Mouse (Mus musculus) hindbrain, embryonic 10.5 days (tissue): ENCODE measurements around the gene Galnt10. TPM values are rescaled to one million over a fixed set of nuclear protein-coding genes. Genes with fewer than 3 reads are reported as not detected.
A peak's percentile ranks its signal among the peaks of the same experiment; 100 is the strongest.

Experiments
- DNase-seq: peaks from one replicate; pipeline ENCODE4 v3.0.0-alpha.2; 2017; ENCODE audit warnings: low spot score
- H3K27ac ChIP-seq: fragments of 300-500 bp; sonication (generic); 2 replicates; pipeline ENCODE4 v1.5.1; 2016; ENCODE audit warnings: mild to moderate bottlenecking, moderate library complexity
- H3K27me3 ChIP-seq: fragments of 300-500 bp; sonication (generic); 2 replicates; pipeline ENCODE4 v1.6.1; 2016; ENCODE audit warnings: mild to moderate bottlenecking; ENCODE audit not compliant: poor library complexity, insufficient read depth, severe bottlenecking
- H3K36me3 ChIP-seq: fragments of 300-500 bp; sonication (generic); 2 replicates; pipeline ENCODE4 v1.6.1; 2016; ENCODE audit warnings: mild to moderate bottlenecking, moderate library complexity
- H3K4me1 ChIP-seq: fragments of 300-500 bp; sonication (generic); replicated peaks from 2 replicates; pipeline ENCODE4 v1.6.1; 2016; ENCODE audit warnings: mild to moderate bottlenecking
- H3K4me3 ChIP-seq: fragments of 300-500 bp; sonication (generic); 2 replicates; pipeline ENCODE4 v1.5.1; 2016; ENCODE audit warnings: mild to moderate bottlenecking, moderate library complexity
- H3K9me3 ChIP-seq: fragments of 300-500 bp; sonication (generic); 2 replicates; pipeline ENCODE4 v1.6.1; 2016; ENCODE audit warnings: mild to moderate bottlenecking, moderate library complexity
- whole genome bisulfite sequencing: fragments of 180-500 bp; shearing (Covaris S2); methylation state at CpG from one replicate; pipeline ENCODE4 v1.1.7; 2016; 5-methylcytosine and 5-hydroxymethylcytosine counted together
- polyA plus RNA-seq: library from polyadenylated mRNA; unstranded; fragments of >200 nt; fragmentation: Nextera tagmentation; extraction: Ambion mirVana; gene quantifications from 2 replicates; pipeline ENCODE4 v1.2.1, GENCODE M21; 2016

The Galnt10 gene
- polyA plus RNA-seq, 1 experiment from 2014 or later: 22.7 TPM

- peak; percentile 14 for DNase-seq
- Histone ChIP-seq H3K27ac (no peak overlapping the region), H3K4me3 (no peak overlapping the region), H3K9me3 (no peaks in the 10 kb centered on the region), H3K36me3 (no peaks in the 10 kb centered on the region), H3K4me1 (peaks cover 29% of the 10 kb centered on the region), H3K27me3 (peaks cover 100% of the 10 kb centered on the region)
- 6% methylated on average over 6 of the region's 6 CpGs for WGBS
Measured at GRCm38 (mm10) chr11:57834031-57834430, 188.8 kb downstream of the Galnt10 start.

GRCm38 (mm10) chr11:57835331-57835730 is 190.1 kb downstream of the Galnt10 start:
- peaks cover 100% of the 10 kb centered on the region for H3K27me3 ChIP-seq
- H3K27ac ChIP-seq: no peak overlapping the region
- WGBS: 10% methylated on average over 2 of the region's 2 CpGs
- H3K4me1 ChIP-seq: peaks cover 24% of the 10 kb centered on the region
- no peaks in the 10 kb centered on the region for H3K36me3 ChIP-seq
- no peak overlapping the region for H3K4me3 ChIP-seq
- DNase-seq: peak; percentile 13
- H3K9me3 ChIP-seq: no peaks in the 10 kb centered on the region

DNA sequence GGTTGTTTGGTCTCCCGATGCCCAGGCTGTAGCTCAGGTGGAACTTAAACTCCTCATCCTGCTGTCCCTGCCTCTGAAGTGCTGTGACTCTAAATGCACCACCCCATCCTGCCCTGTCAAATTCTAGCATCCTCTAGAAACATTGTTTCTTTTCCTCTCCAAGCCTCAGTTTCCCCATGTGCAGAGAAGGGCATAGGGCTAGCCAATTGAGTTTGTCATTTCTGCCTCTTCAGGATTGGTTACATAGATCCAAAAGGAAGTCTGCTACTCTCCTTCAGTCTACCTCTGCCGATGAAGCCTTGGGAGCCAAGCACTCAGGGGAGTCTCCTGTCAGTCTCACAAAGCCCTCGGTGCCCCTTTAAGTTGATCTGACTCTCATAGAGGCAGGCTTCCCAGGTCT is 190.7 kb downstream of the Galnt10 start:
- Histone ChIP-seq H3K9me3 (no peaks in the 10 kb centered on the region), H3K36me3 (no peaks in the 10 kb centered on the region), H3K27me3 (peaks cover 100% of the 10 kb centered on the region), H3K27ac (no peak overlapping the region), H3K4me1 (peaks cover 24% of the 10 kb centered on the region), H3K4me3 (no peak overlapping the region)
- DNase-seq: no peak
- WGBS: 5% methylated on average over 3 of the region's 3 CpGs

DNA sequence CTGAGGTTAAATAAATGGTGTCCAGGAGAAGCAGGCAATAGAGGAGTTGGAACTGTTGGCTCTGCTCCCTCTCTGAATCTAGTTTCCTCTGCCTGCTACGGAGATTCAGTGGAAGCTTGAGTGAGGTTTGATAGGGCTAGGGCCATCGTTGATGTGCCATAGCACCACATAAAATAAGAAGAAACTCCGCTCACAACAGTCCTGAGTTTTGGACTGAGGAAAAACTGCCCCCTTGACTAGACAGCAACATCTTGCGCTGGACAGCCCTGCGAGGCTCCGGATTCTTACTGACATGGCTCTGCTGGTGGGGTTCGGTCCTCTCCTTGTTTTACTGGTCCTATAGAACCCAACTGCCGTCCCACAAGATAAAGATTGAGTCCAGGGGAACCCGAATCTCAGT is 191.2 kb downstream of the Galnt10 start:
- H3K36me3 ChIP-seq: no peaks in the 10 kb centered on the region
- H3K9me3 ChIP-seq: no peaks in the 10 kb centered on the region
- H3K4me1 ChIP-seq: peaks cover 21% of the 10 kb centered on the region
- peaks cover 100% of the 10 kb centered on the region for H3K27me3 ChIP-seq
- no peak overlapping the region for H3K27ac ChIP-seq
- DNase-seq: no peak
- no peak overlapping the region for H3K4me3 ChIP-seq
- 4% methylated on average over 9 of the region's 9 CpGs for WGBS

Other genes with a start within 250 kb of the Galnt10 start
- gene Fam114a2, start 126.8 kb upstream of the Galnt10 start, polyA plus RNA-seq: 70.3 and 70.5 TPM in 2 replicates
- gene Mfap3, start 126.8 kb upstream of the Galnt10 start, polyA plus RNA-seq: 49.5 and 50.1 TPM in 2 replicates
- 8.8 and 12.7 TPM in 2 replicates for gene Sap30l, start 156.2 kb downstream of the Galnt10 start, polyA plus RNA-seq
- gene Hand1, start 187.4 kb downstream of the Galnt10 start, polyA plus RNA-seq: 0.17 and 0.50 TPM in 2 replicates